Mouse (Mus musculus): ENCODE results near the gene Cblc.

GRCm38 (mm10) chr7:19769001-19769400 is 27.6 kb downstream of the Cblc start:
- no peak for TF ChIP-seq CTCF (IDR thresholded peaks at IDR 0.05; ENCODE audit: borderline replicate concordance, control insufficient read depth, extremely low read depth, insufficient read depth, low read length, poor library complexity)
- TF ChIP-seq POLR2A (IDR thresholded peaks at IDR 0.05; ENCODE audit: control insufficient read depth, extremely low read depth, insufficient read depth, low read length, poor library complexity): no peak

Measured in thymus, adult 2 months (tissue).